Mouse (Mus musculus): ENCODE data around the gene Proser2.

DNA sequence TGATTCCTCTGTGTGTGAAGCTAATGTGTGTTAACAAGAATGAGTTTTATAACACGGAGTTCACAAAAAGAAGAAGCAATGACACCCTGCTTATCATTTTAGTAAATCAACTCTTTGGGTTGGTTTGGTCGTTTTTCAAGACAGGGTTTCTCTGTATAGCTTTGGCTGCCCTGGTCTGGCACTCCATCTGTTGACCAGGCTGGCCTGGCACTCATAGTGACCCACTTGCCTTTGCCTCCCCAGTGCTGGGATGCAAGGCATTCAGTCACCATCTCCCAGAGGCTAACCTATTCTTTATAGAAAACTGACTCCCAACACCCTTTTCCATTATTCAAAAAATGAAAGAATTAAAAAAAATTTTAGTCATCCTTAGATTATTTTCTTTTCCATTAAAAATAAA is 8.9 kb downstream of the Proser2 start:
- TF ChIP-seq USF1 (IDR thresholded peaks at IDR 0.05; ENCODE audit: low read depth) (no peak), POLR2A (IDR thresholded peaks at IDR 0.05; ENCODE audit: insufficient read length, low read depth) (no peak), MAX (IDR thresholded peaks at IDR 0.05; ENCODE audit: low read depth) (no peak)
